Mouse (Mus musculus) forebrain, embryonic 11.5 days (tissue): ENCODE results near the gene Ubl5. TPM values are rescaled to one million over a fixed set of nuclear protein-coding genes. Genes with fewer than 3 reads are reported as not detected.
A peak's percentile ranks its signal among the peaks of the same experiment; 100 is the strongest.

Experiments used
- ATAC-seq: fragments of 200-750 bp; cut with Nextera tagmentation; replicated peaks from 2 replicates; pipeline ENCODE4 v1.8.0; 2017; ENCODE audit warnings: moderate TSS enrichment; ENCODE audit not compliant: low FRiP score
- DNase-seq: peaks from one replicate; pipeline ENCODE4 v3.0.0-alpha.2; 2017; ENCODE audit warnings: low spot score
- H3K27ac ChIP-seq: fragments of 300-500 bp; sonication (generic); 2 replicates; pipeline ENCODE4 v1.5.1; 2014; ENCODE audit warnings: low read depth, low read length
- H3K27me3 ChIP-seq: fragments of 300-500 bp; sonication (generic); 2 replicates; pipeline ENCODE4 v1.6.1; 2014; ENCODE audit warnings: mild to moderate bottlenecking, low read length, mixed read lengths; ENCODE audit not compliant: control insufficient read depth, insufficient read depth
- H3K36me3 ChIP-seq: fragments of 300-500 bp; sonication (generic); 2 replicates; pipeline ENCODE4 v1.6.1; 2014; ENCODE audit warnings: mild to moderate bottlenecking, low read length, moderate library complexity, mixed read lengths; ENCODE audit not compliant: control insufficient read depth, insufficient read depth
- H3K4me1 ChIP-seq: fragments of 300-500 bp; sonication (generic); replicated peaks from 2 replicates; pipeline ENCODE4 v1.6.1; 2014; ENCODE audit warnings: low read length, mixed read lengths; ENCODE audit not compliant: control insufficient read depth, insufficient read depth
- H3K4me2 ChIP-seq: fragments of 300-500 bp; sonication (generic); 2 replicates; pipeline ENCODE4 v1.6.1; 2014; ENCODE audit warnings: low read depth, mild to moderate bottlenecking, low read length, moderate library complexity, mixed read lengths; ENCODE audit not compliant: severe bottlenecking
- H3K4me3 ChIP-seq: fragments of 300-500 bp; sonication (generic); 2 replicates; pipeline ENCODE4 v1.5.1; 2014; ENCODE audit warnings: low read depth, low read length
- H3K9ac ChIP-seq: fragments of 300-500 bp; sonication (generic); 2 replicates; pipeline ENCODE4 v1.6.1; 2014; ENCODE audit warnings: low read length
- H3K9me3 ChIP-seq: fragments of 300-500 bp; sonication (generic); 2 replicates; pipeline ENCODE4 v1.6.1; 2016; ENCODE audit warnings: low read length, mixed read lengths; ENCODE audit not compliant: control insufficient read depth
- WGBS: fragments of 180-500 bp; shearing (Covaris S2); extraction: QIAGEN DNeasy Blood & Tissue Kit; methylation state at CpG from one replicate; pipeline ENCODE4 v1.1.7; 2014; 5-methylcytosine and 5-hydroxymethylcytosine counted together
- polyA plus RNA-seq: library from polyadenylated mRNA; unstranded; fragments of >200 nt; fragmentation: Nextera tagmentation; extraction: Ambion mirVana; gene quantifications from 2 replicates; pipeline ENCODE4 v1.2.1, GENCODE M21; 2014

Ubl5 gene
- polyA plus RNA-seq, 1 experiment from 2014 or later: 401 TPM

DNA sequence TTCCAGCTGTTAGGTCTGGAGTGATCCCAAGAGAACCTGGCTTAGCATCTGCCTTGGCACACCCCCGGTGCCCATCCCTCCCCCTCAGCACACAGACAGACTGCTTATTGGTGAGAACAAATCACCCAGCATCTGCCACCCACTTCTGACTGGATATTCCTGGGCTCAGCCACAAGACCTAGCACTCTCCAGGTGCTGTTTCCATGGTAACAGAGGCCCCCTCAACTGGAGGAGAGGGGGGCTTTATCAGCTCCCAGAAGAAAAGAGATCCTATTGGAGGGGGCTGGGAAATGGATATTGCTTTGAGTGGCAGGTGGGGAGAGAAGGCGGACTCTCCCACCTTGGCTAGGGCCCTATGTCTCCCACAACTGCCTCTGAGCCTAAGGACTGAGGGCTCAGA lies 21.3 kb downstream of the Ubl5 start:
- Histone ChIP-seq H3K27ac (0 out of 2 replicates have a peak overlapping the region, but pooled peaks have one; percentile 50), H3K9ac (no peak overlapping the region)

DNA sequence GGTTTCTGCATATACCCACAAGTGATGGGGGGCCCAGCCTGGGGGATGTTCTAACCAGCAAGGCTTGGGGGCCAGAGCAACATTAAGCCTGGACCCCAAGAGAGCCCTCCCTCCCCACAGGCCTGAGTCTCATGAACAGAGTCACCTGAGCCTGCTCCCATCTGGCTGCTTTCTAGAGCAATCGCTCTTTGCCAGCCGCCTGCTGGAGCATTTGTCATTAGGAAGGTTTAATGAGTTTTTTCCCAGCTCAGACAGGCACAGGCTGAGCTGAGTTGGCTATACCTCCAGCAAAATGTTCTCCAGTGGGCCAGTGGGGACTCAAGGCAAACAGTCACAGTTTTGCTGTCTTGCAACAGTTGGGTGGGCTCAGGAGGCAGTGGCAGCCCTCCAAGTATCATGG lies 21.7 kb downstream of the Ubl5 start:
- no peak overlapping the region for H3K9ac ChIP-seq
- H3K9me3 ChIP-seq: no peaks in the 10 kb centered on the region
- no peak overlapping the region for H3K4me2 ChIP-seq
- H3K27me3 ChIP-seq: no peaks in the 10 kb centered on the region
- DNase-seq: no peak
- 0 out of 2 replicates have a peak overlapping the region, but pooled peaks have one; percentile 50 for H3K27ac ChIP-seq
- H3K4me3 ChIP-seq: no peak overlapping the region
- 83% methylated on average over 2 of the region's 2 CpGs for WGBS
- H3K4me1 ChIP-seq: peaks cover 12% of the 10 kb centered on the region
- ATAC-seq: 0 out of 2 replicates have a peak, but pooled peaks have one; percentile 26
- peaks cover 8% of the 10 kb centered on the region; the same call in 1 of the 2 replicates for H3K36me3 ChIP-seq

More for the DNA sequence above, 21.3 kb downstream of the Ubl5 start:
- Histone ChIP-seq H3K36me3 (peaks cover 8% of the 10 kb centered on the region; the same call in 1 of the 2 replicates), H3K4me1 (peaks cover 12% of the 10 kb centered on the region), H3K4me2 (no peak overlapping the region), H3K27me3 (no peaks in the 10 kb centered on the region), H3K9me3 (no peaks in the 10 kb centered on the region), H3K4me3 (no peak overlapping the region)
- WGBS: 98% methylated on average over 2 of the region's 2 CpGs
- 0 out of 2 replicates have a peak, but pooled peaks have one; percentile 1 for ATAC-seq
- DNase-seq: no peak

DNA sequence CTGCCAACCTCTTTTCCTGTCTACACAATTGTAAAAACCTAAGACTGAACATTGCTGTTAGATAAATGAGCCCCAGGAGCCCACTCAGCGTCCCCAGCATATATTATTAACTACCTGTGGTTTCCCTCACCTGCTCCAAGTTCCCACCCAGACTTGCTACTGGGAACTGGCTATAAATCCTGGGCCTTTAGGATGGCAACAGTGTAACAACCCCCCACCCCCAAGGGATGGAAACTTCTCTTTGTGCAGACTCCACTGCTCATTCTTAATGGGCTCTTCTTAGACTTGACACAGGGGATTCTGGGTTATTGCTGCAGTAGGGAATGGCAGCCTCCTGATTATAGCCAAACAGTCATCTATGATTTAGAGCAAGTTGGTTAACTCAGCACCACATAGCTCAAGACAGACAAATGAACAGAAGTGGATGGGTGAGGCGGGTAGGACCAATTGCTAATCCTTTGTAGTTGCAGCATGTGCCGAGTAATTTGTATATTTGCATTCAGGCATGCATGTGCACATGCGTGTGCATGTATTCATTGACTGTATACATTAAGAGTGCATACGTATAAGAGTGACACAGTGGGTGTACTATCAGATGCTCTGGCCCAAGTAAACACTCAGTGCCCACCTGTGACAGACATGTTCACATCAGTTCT lies 22.4 kb downstream of the Ubl5 start:
- Histone ChIP-seq H3K36me3 (peaks cover 8% of the 10 kb centered on the region; the same call in 1 of the 2 replicates), H3K4me1 (peaks cover 12% of the 10 kb centered on the region), H3K4me2 (no peak overlapping the region), H3K9ac (no peak overlapping the region), H3K9me3 (no peaks in the 10 kb centered on the region), H3K4me3 (no peak overlapping the region), H3K27me3 (no peaks in the 10 kb centered on the region), H3K27ac (peak overlapping the region; percentile 21; the same call in 1 of the 2 replicates)
- DNase-seq: no peak
- ATAC-seq: no peak
- WGBS: 80% methylated on average over 5 of the region's 5 CpGs

DNA sequence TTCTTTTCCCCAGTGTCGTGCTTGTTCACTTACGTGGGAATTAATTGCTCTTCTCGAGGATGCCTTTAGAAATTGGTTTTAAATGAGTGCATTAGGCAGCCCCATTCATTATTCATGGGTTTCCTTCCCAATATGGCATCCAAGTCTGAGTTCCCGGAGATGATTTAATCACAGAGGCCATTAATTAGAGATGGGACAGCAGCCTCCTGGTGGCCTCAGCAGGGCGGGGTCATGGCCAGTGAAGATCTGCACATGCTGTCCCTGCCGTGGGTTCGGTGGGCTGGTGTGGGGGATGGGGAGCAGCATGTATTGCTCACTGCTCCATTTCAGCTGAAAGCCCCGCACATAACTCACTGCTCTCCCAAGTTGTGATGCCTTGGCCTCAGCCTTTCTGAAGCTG lies 23.2 kb downstream of the Ubl5 start:
- Histone ChIP-seq H3K27me3 (no peaks in the 10 kb centered on the region), H3K9ac (no peak overlapping the region), H3K9me3 (no peaks in the 10 kb centered on the region), H3K27ac (no peak overlapping the region), H3K36me3 (peaks cover 8% of the 10 kb centered on the region; the same call in 1 of the 2 replicates), H3K4me3 (no peak overlapping the region), H3K4me2 (no peak overlapping the region), H3K4me1 (peaks cover 12% of the 10 kb centered on the region)
- ATAC-seq: peak; percentile 57
- WGBS: 26% methylated on average over 8 of the region's 8 CpGs
- no peak for DNase-seq

DNA sequence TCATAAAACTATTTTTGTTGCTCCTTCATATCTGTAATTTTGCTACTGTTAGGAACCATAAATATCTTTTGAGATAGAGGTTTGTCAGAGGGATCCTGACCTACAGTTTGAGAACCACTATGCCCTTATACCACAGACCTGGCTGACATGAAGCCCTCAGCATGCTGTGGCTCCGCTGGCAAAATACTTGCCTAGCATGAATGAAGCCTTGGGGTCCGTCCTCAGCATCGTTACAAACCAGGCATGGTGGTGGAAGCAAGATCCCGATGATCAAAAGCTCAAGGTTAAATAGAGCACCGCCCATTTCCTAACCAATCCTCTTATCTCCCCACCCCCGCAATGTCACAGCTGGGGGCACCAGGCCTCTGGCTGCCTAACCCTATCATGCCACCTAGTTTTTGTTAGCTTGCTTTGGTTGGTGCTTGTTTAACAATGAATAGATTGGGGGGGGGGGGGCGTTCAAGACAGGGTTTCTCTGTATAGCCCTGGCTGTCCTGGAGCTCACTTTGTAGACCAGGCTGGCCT lies 23.9 kb downstream of the Ubl5 start:
- Histone ChIP-seq H3K4me2 (no peak overlapping the region), H3K4me1 (peaks cover 12% of the 10 kb centered on the region), H3K4me3 (no peak overlapping the region), H3K9me3 (no peaks in the 10 kb centered on the region), H3K36me3 (peaks cover 8% of the 10 kb centered on the region; the same call in 1 of the 2 replicates), H3K9ac (no peak overlapping the region), H3K27ac (no peak overlapping the region), H3K27me3 (no peaks in the 10 kb centered on the region)
- 9% methylated on average over 7 of the region's 7 CpGs for WGBS
- DNase-seq (no peak), ATAC-seq (no peak)

DNA sequence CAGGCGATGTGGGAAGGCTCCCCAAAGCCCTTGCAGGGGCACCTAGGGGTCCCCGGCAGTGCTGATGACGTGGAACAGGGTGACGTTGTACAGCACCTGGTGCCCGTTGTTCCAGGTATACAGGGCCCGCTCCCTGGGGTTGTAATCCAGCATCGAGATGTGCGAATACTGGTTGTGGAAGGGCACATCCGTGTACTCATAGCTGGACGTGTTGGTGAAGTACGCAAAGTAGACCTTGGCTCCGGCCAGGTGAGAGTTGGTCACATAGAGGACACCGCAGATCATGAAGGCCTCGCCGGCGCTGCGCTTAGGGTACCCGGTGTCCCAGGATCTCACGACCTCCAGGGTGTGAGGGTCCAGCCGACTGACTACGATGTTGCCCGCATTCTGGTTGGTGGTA lies 25.4 kb downstream of the Ubl5 start:
- DNase-seq (no peak), ATAC-seq (no peak)
- no peak overlapping the region for H3K9ac ChIP-seq
- 94% methylated on average over 22 of the region's 22 CpGs for whole genome bisulfite sequencing
- H3K4me2 ChIP-seq: no peak overlapping the region
- H3K27me3 ChIP-seq: no peaks in the 10 kb centered on the region
- no peaks in the 10 kb centered on the region for H3K9me3 ChIP-seq
- H3K4me1 ChIP-seq: peaks cover 12% of the 10 kb centered on the region
- no peak overlapping the region for H3K4me3 ChIP-seq
- H3K27ac ChIP-seq: no peak overlapping the region
- peaks cover 3% of the 10 kb centered on the region; the same call in 1 of the 2 replicates for H3K36me3 ChIP-seq

DNA sequence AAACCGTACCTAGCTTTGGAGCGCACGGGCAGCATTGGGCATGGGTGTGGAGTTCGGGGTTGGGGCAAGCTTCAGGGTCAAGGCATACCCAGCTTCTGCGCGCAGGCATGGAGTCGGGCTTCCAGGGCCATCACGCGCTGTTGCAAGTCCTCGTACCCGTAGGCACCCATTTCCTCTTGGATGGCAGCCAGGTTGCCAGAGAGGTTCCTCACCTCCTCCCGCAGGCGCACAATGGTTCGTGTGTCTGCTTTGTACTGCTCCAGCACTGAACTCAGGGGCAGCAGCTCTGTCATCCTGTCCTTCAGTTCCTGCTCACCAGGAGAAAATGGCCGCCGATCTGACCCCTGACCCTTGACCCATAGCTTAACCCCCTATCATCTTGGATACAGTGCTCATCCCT lies 29.4 kb downstream of the Ubl5 start:
- Histone ChIP-seq H3K9me3 (no peaks in the 10 kb centered on the region), H3K4me2 (no peak overlapping the region), H3K9ac (no peak overlapping the region), H3K27me3 (no peaks in the 10 kb centered on the region), H3K36me3 (no peaks in the 10 kb centered on the region), H3K4me1 (no peaks in the 10 kb centered on the region), H3K4me3 (no peak overlapping the region), H3K27ac (no peak overlapping the region)
- 88% methylated on average over 16 of the region's 16 CpGs for WGBS
- ATAC-seq (no peak), DNase-seq (no peak)

DNA sequence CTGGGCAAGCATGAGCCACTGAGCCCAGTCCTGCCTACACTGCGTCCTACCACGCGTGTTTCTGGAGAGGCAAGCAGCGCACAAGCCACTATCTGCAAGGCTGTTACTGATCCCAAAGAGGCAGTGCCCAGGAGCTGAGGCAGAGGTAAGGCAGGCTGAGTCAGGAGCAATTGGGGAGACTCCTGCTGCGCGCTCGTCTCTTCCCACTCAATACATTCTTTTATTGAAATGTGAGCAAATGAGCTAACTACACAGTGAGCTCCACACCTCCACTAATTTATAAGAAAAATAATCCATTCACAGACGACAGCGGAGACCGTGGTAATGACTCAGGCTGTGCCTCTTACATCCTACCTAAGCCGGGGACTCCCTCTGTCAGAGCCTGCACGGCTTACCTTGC lies 35.2 kb downstream of the Ubl5 start:
- no peaks in the 10 kb centered on the region for H3K27me3 ChIP-seq
- no peak overlapping the region for H3K9ac ChIP-seq
- no peaks in the 10 kb centered on the region for H3K4me1 ChIP-seq
- H3K9me3 ChIP-seq: no peaks in the 10 kb centered on the region
- H3K4me3 ChIP-seq: no peak overlapping the region
- no peak for ATAC-seq
- 93% methylated on average over 12 of the region's 12 CpGs for WGBS
- H3K27ac ChIP-seq: no peak overlapping the region
- no peak for DNase-seq
- H3K36me3 ChIP-seq: no peaks in the 10 kb centered on the region
- H3K4me2 ChIP-seq: no peak overlapping the region
